Mouse (Mus musculus) CH12.LX (cell line): ENCODE data around the gene Urgcp.

Source experiments
- CTCF ChIP-seq, 2 experiments: IDR thresholded peaks in 1 of 2; conservative IDR thresholded peaks in 1 of 2; 2 replicates each; pipeline ENCODE4 v1.5.1; 2011 to 2012; ENCODE audit warnings: low read depth in 2 of 2, low read length in 2 of 2, improper control_type of control experiment in 1 of 2, inconsistent platforms in 1 of 2, mild to moderate bottlenecking in 1 of 2, moderate library complexity in 1 of 2
- E2F4 ChIP-seq: IDR thresholded peaks from 2 replicates; pipeline ENCODE4 v1.6.1; 2011; ENCODE audit warnings: low read depth, low read length, improper control_type of control experiment; ENCODE audit not compliant: insufficient replicate concordance
- JUN ChIP-seq: IDR thresholded peaks from 2 replicates; pipeline ENCODE4 v1.6.1; 2011; ENCODE audit warnings: low read depth, mild to moderate bottlenecking, low read length, improper control_type of control experiment, moderate library complexity; ENCODE audit not compliant: insufficient read depth
- NELFE ChIP-seq: IDR thresholded peaks from 2 replicates; pipeline ENCODE4 v1.6.1; 2011; ENCODE audit warnings: low read depth, low read length, improper control_type of control experiment
- POLR2A ChIP-seq: IDR thresholded peaks from 2 replicates; pipeline ENCODE4 v1.6.1; 2011; ENCODE audit warnings: low read depth, mild to moderate bottlenecking, improper control_type of control experiment, low read length

DNA sequence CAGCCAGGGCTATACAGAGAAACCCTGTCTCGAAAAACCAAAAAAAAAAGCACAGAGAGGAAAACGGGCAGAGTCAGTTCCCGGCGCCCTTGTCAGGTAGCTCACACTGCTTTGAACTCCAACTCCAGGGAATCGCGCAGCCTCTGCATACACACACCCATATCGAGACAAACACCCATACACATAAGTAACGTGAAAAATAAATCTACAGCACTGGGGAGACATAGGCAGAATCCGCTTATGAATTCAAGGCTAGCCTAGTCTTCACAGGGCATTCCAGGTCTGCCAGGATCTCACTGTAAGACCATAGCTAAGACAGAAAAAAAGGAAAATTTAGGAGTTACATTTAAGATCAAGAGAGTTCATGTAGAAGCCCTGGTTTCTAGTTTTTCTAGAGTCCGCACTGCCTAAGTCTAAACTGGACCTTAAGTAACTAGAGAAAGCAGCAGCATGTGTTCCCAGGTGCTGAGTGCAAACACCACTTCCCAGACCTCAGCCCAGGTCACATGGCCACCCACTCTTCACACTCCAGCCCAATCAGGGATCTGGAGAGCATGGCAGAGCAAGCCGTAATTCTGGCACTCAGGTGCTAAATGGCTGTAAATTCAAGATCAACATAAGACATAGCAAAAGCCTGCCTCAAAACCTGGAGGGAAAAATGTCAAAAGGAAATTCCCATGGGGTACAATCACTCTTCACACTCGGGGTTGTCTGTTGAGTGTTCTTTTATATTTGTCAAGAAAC, 43.4 kb downstream of the Urgcp start:
- no peak for TF ChIP-seq CTCF (conservative IDR thresholded peaks at IDR 0.05 in 1 of 2, IDR thresholded peaks at IDR 0.05 in 1 of 2; ENCODE audit: low read depth in 2 of 2, low read length in 2 of 2)
- no peak for TF ChIP-seq JUN
- TF ChIP-seq E2F4, result no peak
- no peak for TF ChIP-seq POLR2A
- TF ChIP-seq NELFE, result no peak
